Mouse (Mus musculus): ENCODE results near the gene Cadps.

- TF ChIP-seq EP300 (IDR thresholded peaks at IDR 0.05; ENCODE audit: low read depth) (no peak), CTCF (IDR thresholded peaks at IDR 0.05; ENCODE audit: low read depth) (no peak)
Measured at GRCm38 (mm10) chr14:12550931-12551330, 271.9 kb downstream of the Cadps start.

All from liver, embryonic 14.5 days (tissue).